Mouse (Mus musculus): ENCODE measurements at regions not wholly inside any gene's neighbourhood (a gene's known extent, or its start where the extent isn't known, plus 50 kb on each side); places are given as distances from the start of the nearest gene placed in this dataset.

GRCm38 (mm10) chr9:32057427-32058115 is 58.4 kb upstream of the Arhgap32 start:
- DNase-seq, result no peak

- no peak for DNase-seq
Observed at GRCm38 (mm10) chr9:32062740-32063139, 53.2 kb upstream of the Arhgap32 start.

GRCm38 (mm10) chr9:32063541-32063940 is 52.4 kb upstream of the Arhgap32 start:
- DNase-seq, result no peak

- no peak for DNase-seq
Observed at GRCm38 (mm10) chr9:32064007-32064550, 51.9 kb upstream of the Arhgap32 start.
